Mouse (Mus musculus) embryonic facial prominence, embryonic 11.5 days (tissue): Measurements from ENCODE around the gene Calm3. TPM values are rescaled to one million over a fixed set of nuclear protein-coding genes. Genes with fewer than 3 reads are reported as not detected.

Source experiments
- ATAC-seq: fragments of 200-750 bp; cut with Nextera tagmentation; replicated peaks from 2 replicates; pipeline ENCODE4 v1.8.0; 2017; ENCODE audit warnings: low read depth; ENCODE audit not compliant: insufficient number of reproducible peaks, low FRiP score, low TSS enrichment
- DNase-seq: peaks from one replicate; pipeline ENCODE4 v3.0.0-alpha.2; 2015; ENCODE audit warnings: low spot score
- H3K27ac ChIP-seq: fragments of 300-500 bp; sonication (generic); replicated peaks from 2 replicates; pipeline ENCODE4 v1.5.1; 2014; ENCODE audit warnings: mild to moderate bottlenecking, low read depth, low read length, control low read depth
- H3K27me3 ChIP-seq: fragments of 300-500 bp; sonication (generic); 2 replicates; pipeline ENCODE4 v1.6.1; 2014; ENCODE audit warnings: mild to moderate bottlenecking, low read length, moderate library complexity, mixed read lengths; ENCODE audit not compliant: control insufficient read depth, insufficient read depth
- H3K36me3 ChIP-seq: fragments of 300-500 bp; sonication (generic); replicated peaks from 2 replicates; pipeline ENCODE4 v1.6.1; 2014; ENCODE audit warnings: low read depth, mild to moderate bottlenecking, low read length, moderate library complexity, mixed read lengths; ENCODE audit not compliant: control insufficient read depth, insufficient read depth
- H3K4me1 ChIP-seq: fragments of 300-500 bp; sonication (generic); 2 replicates; pipeline ENCODE4 v1.6.1; 2014; ENCODE audit warnings: low read length, mixed read lengths; ENCODE audit not compliant: control insufficient read depth, insufficient read depth
- H3K4me2 ChIP-seq: fragments of 300-500 bp; sonication (generic); 2 replicates; pipeline ENCODE4 v1.6.1; 2014; ENCODE audit warnings: low read depth, mild to moderate bottlenecking, control low read depth, low read length, moderate library complexity
- H3K4me3 ChIP-seq: fragments of 300-500 bp; sonication (generic); 2 replicates; pipeline ENCODE4 v1.5.1; 2014; ENCODE audit warnings: low read depth, low read length, control low read depth
- H3K9ac ChIP-seq: fragments of 300-500 bp; sonication (generic); replicated peaks from 2 replicates; pipeline ENCODE4 v1.6.1; 2014; ENCODE audit warnings: mild to moderate bottlenecking, control low read depth, low read length
- H3K9me3 ChIP-seq: fragments of 300-500 bp; sonication (generic); replicated peaks from 2 replicates; pipeline ENCODE4 v1.6.1; 2016; ENCODE audit warnings: mild to moderate bottlenecking, low read length, inconsistent platforms, mixed read lengths; ENCODE audit not compliant: control insufficient read depth
- WGBS: fragments of 180-500 bp; shearing (Covaris S2); extraction: QIAGEN DNeasy Blood & Tissue Kit; methylation state at CpG from one replicate; pipeline ENCODE4 v1.1.7; 2014; 5-methylcytosine and 5-hydroxymethylcytosine counted together
- polyA plus RNA-seq: library from polyadenylated mRNA; unstranded; fragments of >200 nt; fragmentation: Nextera tagmentation; extraction: Ambion mirVana; gene quantifications from 2 replicates; pipeline ENCODE4 v1.2.1, GENCODE M21; 2014

Gene Calm3
- polyA plus RNA-seq, 1 experiment from 2014 or later: 237 TPM

- ATAC-seq (no peak), DNase-seq (no peak)
- Histone ChIP-seq H3K27ac (no peak overlapping the region), H3K4me3 (peak overlapping the region; percentile 14; the same call in 1 of the 2 replicates), H3K36me3 (no peaks in the 10 kb centered on the region), H3K4me1 (peaks cover 9% of the 10 kb centered on the region), H3K9ac (peak overlapping the region; percentile 25; the same call in 1 of the 2 replicates), H3K4me2 (peak overlapping the region; percentile 56), H3K27me3 (no peaks in the 10 kb centered on the region; the same call in 1 of the 2 replicates), H3K9me3 (no peaks in the 10 kb centered on the region)
- 30% methylated on average over 10 of the region's 10 CpGs for WGBS
Measured at GRCm38 (mm10) chr7:16895511-16895910, 28.4 kb downstream of the Calm3 start.

- H3K9me3 ChIP-seq: no peaks in the 10 kb centered on the region
- peak overlapping the region; percentile 56 for H3K4me2 ChIP-seq
- no peak overlapping the region for H3K27ac ChIP-seq
- H3K36me3 ChIP-seq: no peaks in the 10 kb centered on the region
- peak overlapping the region; percentile 25 for H3K9ac ChIP-seq
- H3K27me3 ChIP-seq: no peaks in the 10 kb centered on the region; the same call in 1 of the 2 replicates
- DNase-seq: peak; percentile 90
- no peak for ATAC-seq
- peak overlapping the region; percentile 21 for H3K4me3 ChIP-seq
- peaks cover 9% of the 10 kb centered on the region for H3K4me1 ChIP-seq
- WGBS: under 1% methylated on average over 24 of the region's 24 CpGs
Measured at GRCm38 (mm10) chr7:16895000-16895399, 28.9 kb downstream of the Calm3 start.

GRCm38 (mm10) chr7:16894279-16894678 is 29.6 kb downstream of the Calm3 start:
- no peak overlapping the region; the same call in 1 of the 2 replicates for H3K9ac ChIP-seq
- peak overlapping the region; percentile 21 for H3K4me3 ChIP-seq
- peak overlapping the region; percentile 56 for H3K4me2 ChIP-seq

GRCm38 (mm10) chr7:16893612-16894011 is 30.3 kb downstream of the Calm3 start:
- WGBS: 10% methylated on average over 6 of the region's 6 CpGs
- no peak overlapping the region for H3K27ac ChIP-seq
- H3K4me3 ChIP-seq: peak overlapping the region; percentile 33
- DNase-seq: no peak
- H3K9me3 ChIP-seq: no peaks in the 10 kb centered on the region
- peaks cover 9% of the 10 kb centered on the region for H3K4me1 ChIP-seq
- H3K36me3 ChIP-seq: no peaks in the 10 kb centered on the region; the same call in 1 of the 2 replicates
- peak overlapping the region; percentile 43 for H3K4me2 ChIP-seq
- no peaks in the 10 kb centered on the region; the same call in 1 of the 2 replicates for H3K27me3 ChIP-seq
- ATAC-seq: no peak
- H3K9ac ChIP-seq: no peak overlapping the region

More at GRCm38 (mm10) chr7:16894279-16894678, 29.6 kb downstream of the Calm3 start:
- ATAC-seq (no peak; the same call in 1 of the 2 replicates), DNase-seq (no peak)
- 3% methylated on average over 4 of the region's 4 CpGs for WGBS
- Histone ChIP-seq H3K27me3 (no peaks in the 10 kb centered on the region; the same call in 1 of the 2 replicates), H3K36me3 (no peaks in the 10 kb centered on the region), H3K4me1 (peaks cover 9% of the 10 kb centered on the region), H3K9me3 (no peaks in the 10 kb centered on the region), H3K27ac (no peak overlapping the region)

GRCm38 (mm10) chr7:16892352-16892730 is 31.6 kb downstream of the Calm3 start:
- Histone ChIP-seq H3K9me3 (no peaks in the 10 kb centered on the region), H3K4me1 (peaks cover 9% of the 10 kb centered on the region), H3K36me3 (no peaks in the 10 kb centered on the region; the same call in none of the 2 replicates), H3K27me3 (no peaks in the 10 kb centered on the region; the same call in 1 of the 2 replicates), H3K27ac (no peak overlapping the region), H3K4me2 (peak overlapping the region; percentile 68), H3K4me3 (peak overlapping the region; percentile 33), H3K9ac (peak overlapping the region; percentile 35; the same call in 1 of the 2 replicates)
- DNase-seq (no peak), ATAC-seq (peak; percentile 1; the same call in 1 of the 2 replicates)
- 34% methylated on average over 9 of the region's 9 CpGs for WGBS

GRCm38 (mm10) chr7:16891641-16892351 is 32.1 kb downstream of the Calm3 start, which contains the start of gene Gng8:
Gng8 (plus strand) TSS chr7:16891786.
- Histone ChIP-seq H3K27ac (peak within 1 kb of the TSS; percentile 87), H3K4me3 (peak within 1 kb of the TSS; percentile 33), H3K4me1 (peaks cover 9% of the 10 kb centered on the region), H3K36me3 (no peaks in the 10 kb centered on the region; the same call in none of the 2 replicates), H3K27me3 (no peaks in the 10 kb centered on the region; the same call in 1 of the 2 replicates), H3K9ac (peak within 1 kb of the TSS; percentile 56), H3K9me3 (no peaks in the 10 kb centered on the region), H3K4me2 (peak within 1 kb of the TSS; percentile 68)
- ATAC-seq (peak; percentile 74), DNase-seq (peak; percentile 91)
- under 1% methylated on average over 30 of the region's 30 CpGs for WGBS

- WGBS: 2% methylated on average over 23 of the region's 23 CpGs
- ATAC-seq (peak; percentile 48), DNase-seq (peak; percentile 96)
- Histone ChIP-seq H3K27me3 (peaks cover 3% of the 10 kb centered on the region; the same call in 1 of the 2 replicates), H3K27ac (peak overlapping the region; percentile 87), H3K4me2 (peak overlapping the region; percentile 68), H3K9me3 (peaks cover 2% of the 10 kb centered on the region; the same call in 1 of the 2 replicates), H3K4me3 (peak overlapping the region; percentile 25), H3K4me1 (peaks cover 9% of the 10 kb centered on the region), H3K36me3 (peaks cover 5% of the 10 kb centered on the region), H3K9ac (peak overlapping the region; percentile 56)
Measured at GRCm38 (mm10) chr7:16890944-16891343, 33.0 kb downstream of the Calm3 start.

GRCm38 (mm10) chr7:16890536-16890935 is 33.4 kb downstream of the Calm3 start:
- no peak; the same call in 1 of the 2 replicates for ATAC-seq
- H3K4me3 ChIP-seq: peak overlapping the region; percentile 25

More at GRCm38 (mm10) chr7:16890536-16890935, 33.4 kb downstream of the Calm3 start:
- peaks cover 9% of the 10 kb centered on the region for H3K36me3 ChIP-seq
- H3K27ac ChIP-seq: peak overlapping the region; percentile 87
- H3K4me2 ChIP-seq: peak overlapping the region; percentile 42
- peaks cover 6% of the 10 kb centered on the region; the same call in 1 of the 2 replicates for H3K9me3 ChIP-seq
- peaks cover 9% of the 10 kb centered on the region for H3K4me1 ChIP-seq
- H3K9ac ChIP-seq: peak overlapping the region; percentile 56
- WGBS: 18% methylated on average over 6 of the region's 6 CpGs
- peaks cover 5% of the 10 kb centered on the region; the same call in 1 of the 2 replicates for H3K27me3 ChIP-seq
- DNase-seq: peak; percentile 52
